ENCODE assay signal across 8 mouse cellular contexts in the genomic region with DNA sequence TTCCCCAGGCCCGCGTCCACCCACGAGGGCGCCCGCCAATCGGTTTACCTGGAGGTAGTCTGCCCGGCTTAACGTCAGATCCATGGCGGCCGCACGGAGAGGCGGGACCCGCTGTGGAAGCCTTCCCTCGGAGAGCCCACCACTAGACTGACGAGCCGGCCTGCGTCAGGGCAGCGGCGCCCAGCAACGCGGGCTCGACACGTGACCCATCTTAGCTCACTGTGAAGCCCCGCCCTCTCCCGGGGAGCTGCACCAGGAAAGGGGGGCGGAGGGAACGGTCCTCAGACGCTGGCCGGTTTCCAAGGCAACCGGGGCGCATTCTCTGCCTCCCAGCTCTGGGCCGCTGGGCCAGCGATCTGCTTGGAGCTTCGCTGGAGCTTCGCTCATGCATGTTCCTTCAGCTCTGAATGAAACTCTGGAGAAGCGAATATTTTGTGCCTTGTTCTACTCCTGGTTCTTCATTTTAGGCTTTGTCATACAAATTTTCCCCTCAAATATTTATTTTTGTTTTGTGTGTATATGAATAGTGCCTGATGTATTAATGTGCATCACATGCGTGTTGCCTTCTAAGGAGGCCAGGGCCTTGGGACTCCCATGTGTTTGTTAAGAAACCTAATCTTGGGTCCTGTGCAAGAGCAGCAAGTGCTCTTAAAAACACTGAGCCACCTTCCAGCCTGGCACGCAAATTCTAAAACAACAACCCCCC. TPM values are rescaled to one million over a fixed set of nuclear protein-coding genes. Genes with fewer than 3 reads are reported as not detected.
DNase-seq lines count a peak whose midpoint lies in the region; ATAC-seq and TF ChIP-seq lines count a peak whose summit lies in the region.

Gene Bbs7, minus strand, starts transcription at position 276 of the 706 bp plus-strand sequence.

- intact Hi-C loops in heart, postnatal 25 days (cut with DNase I): no loop called here

- H3K4me2 ChIP-seq in forebrain, embryonic 16.5 days (ENCODE audit: low read length): peak within 1 kb of the TSS; percentile 75
- H3K4me2 ChIP-seq in liver, postnatal 0 days (ENCODE audit: low read depth, low read length): peak within 1 kb of the TSS; percentile 97
- H3K4me2 ChIP-seq in neural tube, embryonic 13.5 days: peak within 1 kb of the TSS; percentile 65

- DNase-seq in G1E (ENCODE audit: low spot score): peak; percentile 94
- DNase-seq in cerebellum, adult 18-20 months: peak; percentile 94
- peak; percentile 84 for DNase-seq in heart, postnatal 25 days (ENCODE audit: low spot score)
- DNase-seq in layer of hippocampus, adult 11-12 months (ENCODE audit: low spot score): peak; percentile 95
- DNase-seq in liver, postnatal 0 days: peak; percentile 94
- peak; percentile 95 for DNase-seq in telencephalon, adult 2 months (ENCODE audit: low read depth, low spot score)

- no peak for TF ChIP-seq EP300 in liver, postnatal 0 days (IDR thresholded peaks at IDR 0.05; ENCODE audit: low read depth)

- no peak for TF ChIP-seq CTCF in G1E (IDR thresholded peaks at IDR 0.05; ENCODE audit: low read depth, low read length)
- TF ChIP-seq CTCF in liver, postnatal 0 days (IDR thresholded peaks at IDR 0.05; ENCODE audit: low read depth): 0 out of 2 replicates have a peak, but pooled peaks have one; percentile 7

- H3K27me3 ChIP-seq in G1E (ENCODE audit: insufficient read depth, low read length): no peaks in the 10 kb centered on the region; the same call in 1 of the 2 replicates
- H3K27me3 ChIP-seq in forebrain, embryonic 16.5 days (replicated peaks; ENCODE audit: control insufficient read depth, insufficient read depth, low read length): no peaks in the 10 kb centered on the region
- H3K27me3 ChIP-seq in liver, postnatal 0 days (ENCODE audit: insufficient read depth, low read length): no peaks in the 10 kb centered on the region
- no peaks in the 10 kb centered on the region for H3K27me3 ChIP-seq in neural tube, embryonic 13.5 days

- WGBS in forebrain, embryonic 16.5 days: 4% methylated on average over 38 of the region's 38 CpGs
- WGBS in liver, postnatal 0 days (ENCODE audit: insufficient replicate concordance): 6% methylated on average over 31 of the region's 38 CpGs
- WGBS in neural tube, embryonic 13.5 days: 4% methylated on average over 37 of the region's 38 CpGs

- H3K9ac ChIP-seq in forebrain, embryonic 16.5 days (replicated peaks; ENCODE audit: low read depth, low read length): peak within 1 kb of the TSS; percentile 91
- H3K9ac ChIP-seq in liver, postnatal 0 days (replicated peaks): peak within 1 kb of the TSS; percentile 78
- peak within 1 kb of the TSS; percentile 83 for H3K9ac ChIP-seq in neural tube, embryonic 13.5 days

- H3K9me3 ChIP-seq in G1E (replicated peaks): no peaks in the 10 kb centered on the region
- H3K9me3 ChIP-seq in forebrain, embryonic 16.5 days (ENCODE audit: control insufficient read depth, low read length): no peaks in the 10 kb centered on the region
- H3K9me3 ChIP-seq in liver, postnatal 0 days (ENCODE audit: low read length): no peaks in the 10 kb centered on the region
- H3K9me3 ChIP-seq in neural tube, embryonic 13.5 days: no peaks in the 10 kb centered on the region

- peak; percentile 97 for ATAC-seq in G1E (ENCODE audit: extremely low read depth, insufficient number of reproducible peaks, low FRiP score, poor library complexity, severe bottlenecking)
- peak; percentile 100 for ATAC-seq in forebrain, embryonic 16.5 days
- ATAC-seq in liver, postnatal 0 days: peak; percentile 99
- ATAC-seq in neural tube, embryonic 13.5 days (ENCODE audit: low read depth): peak; percentile 100

- peaks cover 6% of the 10 kb centered on the region for H3K36me3 ChIP-seq in G1E (replicated peaks)
- no peaks in the 10 kb centered on the region for H3K36me3 ChIP-seq in forebrain, embryonic 16.5 days (ENCODE audit: control insufficient read depth, insufficient read depth)
- no peaks in the 10 kb centered on the region for H3K36me3 ChIP-seq in liver, postnatal 0 days (replicated peaks; ENCODE audit: insufficient read depth, low read length)
- peaks cover 9% of the 10 kb centered on the region; the same call in 1 of the 2 replicates for H3K36me3 ChIP-seq in neural tube, embryonic 13.5 days

- H3K27ac ChIP-seq in forebrain, embryonic 16.5 days (ENCODE audit: low read length): peak within 1 kb of the TSS; percentile 81
- no peak within 1 kb of the TSS for H3K27ac ChIP-seq in liver, postnatal 0 days (ENCODE audit: low read depth)
- peak within 1 kb of the TSS; percentile 61 for H3K27ac ChIP-seq in neural tube, embryonic 13.5 days (replicated peaks)

- H3K4me1 ChIP-seq in G1E (ENCODE audit: insufficient read depth, low read depth, low read length): peaks cover 19% of the 10 kb centered on the region
- H3K4me1 ChIP-seq in forebrain, embryonic 16.5 days (replicated peaks; ENCODE audit: control insufficient read depth, insufficient read depth, low read length): peaks cover 8% of the 10 kb centered on the region
- peaks cover 5% of the 10 kb centered on the region; the same call in 1 of the 2 replicates for H3K4me1 ChIP-seq in liver, postnatal 0 days (ENCODE audit: insufficient read depth)
- peaks cover 13% of the 10 kb centered on the region for H3K4me1 ChIP-seq in neural tube, embryonic 13.5 days (replicated peaks)

- peak within 1 kb of the TSS; percentile 74 for H3K4me3 ChIP-seq in G1E (ENCODE audit: low read depth, low read length)
- H3K4me3 ChIP-seq in forebrain, embryonic 16.5 days (replicated peaks; ENCODE audit: low read length): peak within 1 kb of the TSS; percentile 81
- H3K4me3 ChIP-seq in liver, postnatal 0 days (ENCODE audit: low read depth, low read length): peak within 1 kb of the TSS; percentile 75
- peak within 1 kb of the TSS; percentile 70 for H3K4me3 ChIP-seq in neural tube, embryonic 13.5 days

RNA-seq across cellular contexts. Expression of gene Bbs7, which starts in this region (rescaled TPM):
- total RNA-seq in G1E (2014; fragmentation: Nextera tagmentation) (16.5 TPM in 2 replicates), G1E (2017) (10.5 and 12.2 TPM in 2 replicates)
- 1.7 and 2.0 TPM in 2 replicates for polyA plus RNA-seq in G1E (2012)
- polyA plus RNA-seq in forebrain, embryonic 16.5 days (2015; fragmentation: Nextera tagmentation; extraction: Ambion mirVana): 21.3 and 21.8 TPM in 2 replicates
- 1 to 10 TPM; 5.2 to 6.2 TPM for total RNA-seq in heart, postnatal 25 days (2021)
- 3.4 and 3.9 TPM in 2 replicates for polyA plus RNA-seq in liver, postnatal 0 days (2015; fragmentation: Nextera tagmentation; extraction: Ambion mirVana)
- 19.4 and 20.5 TPM in 2 replicates for polyA plus RNA-seq in neural tube, embryonic 13.5 days (2015; fragmentation: Nextera tagmentation; extraction: Ambion mirVana)
